Mouse (Mus musculus): ENCODE data around the gene Tdrd7. TPM values are rescaled to one million over a fixed set of nuclear protein-coding genes. Genes with fewer than 3 reads are reported as not detected.

Tdrd7 gene
- total RNA-seq, 2 experiments from 2014 or later: 10.7 to 38.1 TPM

DNA sequence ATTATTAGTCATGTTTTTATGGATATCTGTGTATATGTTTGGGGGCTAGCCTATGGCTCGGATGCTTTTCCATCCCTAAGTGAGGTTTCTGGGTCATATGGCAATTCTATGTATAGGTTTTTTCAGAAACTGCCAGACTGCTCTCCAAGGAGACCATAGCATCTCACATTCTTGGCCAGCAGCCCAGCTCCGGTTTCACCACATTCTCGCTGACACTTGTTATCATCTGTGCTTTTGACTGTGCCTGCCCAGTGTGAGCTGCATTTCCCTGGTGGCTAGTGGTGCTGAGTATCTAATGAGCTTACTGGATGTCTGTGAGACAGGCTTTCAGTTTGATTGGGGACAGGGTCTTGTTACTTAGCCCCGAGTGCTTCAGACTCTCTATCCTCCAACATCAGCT, 108.6 kb downstream of the Tdrd7 start:
- no peak for ATAC-seq (replicated peaks; ENCODE audit: low FRiP score, poor library complexity, severe bottlenecking)

DNA sequence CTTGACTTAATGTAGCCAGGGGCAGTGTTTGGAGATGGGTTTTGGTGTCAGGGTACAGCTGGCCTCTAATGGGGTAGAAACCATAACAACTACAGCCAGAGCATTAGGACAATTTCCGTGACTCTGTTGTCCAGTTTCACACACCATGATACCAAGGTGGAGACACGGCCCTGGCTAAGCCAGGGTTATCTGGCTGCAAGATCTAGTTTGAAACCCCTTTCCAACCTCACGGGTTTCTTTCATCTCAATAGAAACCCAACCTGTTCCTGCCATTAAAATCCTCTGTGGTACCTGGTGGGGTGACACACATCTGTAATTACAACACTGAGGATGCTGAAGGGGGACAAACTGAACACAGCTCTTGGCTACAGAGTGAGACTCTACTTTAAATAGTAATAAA, 110.5 kb downstream of the Tdrd7 start:
- ATAC-seq (replicated peaks; ENCODE audit: low FRiP score, poor library complexity, severe bottlenecking): no peak

DNA sequence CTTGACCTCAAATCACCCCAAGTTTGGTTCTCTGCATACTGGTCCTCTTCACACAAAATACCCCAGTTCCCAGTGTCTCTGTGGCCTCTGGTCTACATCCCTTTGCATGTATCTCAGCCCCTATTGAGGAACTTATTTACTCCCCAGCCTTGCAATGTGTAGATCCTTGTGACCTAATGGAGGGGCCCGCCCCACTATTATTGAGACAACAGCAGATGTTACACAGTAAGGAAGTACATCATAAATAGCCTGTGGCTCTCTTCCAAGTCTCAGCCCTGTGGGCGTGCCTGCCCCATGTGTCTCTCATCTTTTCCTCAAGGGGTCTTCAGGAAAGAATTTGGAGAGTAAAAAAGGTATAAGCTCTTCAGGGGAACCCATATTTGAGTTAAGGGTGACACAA, 111.8 kb downstream of the Tdrd7 start:
- no peak for ATAC-seq (replicated peaks; ENCODE audit: low FRiP score, poor library complexity, severe bottlenecking)

DNA sequence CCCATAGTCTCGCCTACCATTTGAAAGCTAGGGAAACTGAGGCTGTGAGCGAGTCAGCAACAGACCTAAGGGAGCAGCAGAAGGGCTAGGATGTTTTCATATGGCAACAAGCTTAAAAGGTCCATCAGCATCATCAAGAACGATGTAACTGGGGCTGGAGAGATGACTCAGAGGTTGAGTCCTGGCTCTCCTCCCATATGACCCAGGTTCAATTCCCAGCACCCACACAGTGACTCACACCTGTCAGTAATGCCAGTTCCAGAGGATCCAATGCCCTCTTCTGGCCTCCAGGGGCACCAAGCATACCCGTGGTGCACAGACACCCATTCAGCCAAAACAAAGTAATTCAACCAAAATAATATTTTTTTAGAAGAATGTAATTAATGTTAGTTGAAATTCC, 115.1 kb downstream of the Tdrd7 start:
- no peak for ATAC-seq (replicated peaks; ENCODE audit: low FRiP score, poor library complexity, severe bottlenecking)

DNA sequence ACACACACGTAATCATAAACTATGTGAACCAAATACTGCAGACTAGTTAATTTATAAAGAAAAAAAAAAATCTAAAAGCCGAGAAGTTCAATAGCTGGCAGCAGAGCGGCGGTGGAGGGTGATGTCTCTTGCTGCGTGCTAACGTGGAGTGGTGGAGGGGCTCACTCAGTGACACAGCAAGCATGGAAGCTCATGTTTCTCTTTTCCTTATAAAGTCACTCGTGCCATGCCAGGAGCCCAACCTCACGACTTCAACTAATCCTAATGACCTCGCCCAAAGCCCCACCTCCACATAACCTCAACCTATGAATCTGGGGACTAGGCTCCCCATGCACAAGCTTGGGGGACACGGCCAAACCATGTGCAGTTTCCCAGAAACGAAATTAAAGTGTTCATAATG, 117.4 kb downstream of the Tdrd7 start:
- no peak for ATAC-seq (replicated peaks; ENCODE audit: low FRiP score, poor library complexity, severe bottlenecking)

Other genes with a start within 250 kb of the Tdrd7 start
- not detected in 2 replicates for gene Aldh1b1, start 166.3 kb upstream of the Tdrd7 start, total RNA-seq (2015; ENCODE audit: low replicate concordance)
- gene Aldh1b1, start 166.3 kb upstream of the Tdrd7 start, total RNA-seq (2017; ENCODE audit: low replicate concordance): 1.7 and 3.5 TPM in 2 replicates
- gene Igfbpl1, start 138.4 kb upstream of the Tdrd7 start, total RNA-seq (2015; ENCODE audit: low replicate concordance): not detected in 2 replicates
- not detected in 2 replicates for gene Igfbpl1, start 138.4 kb upstream of the Tdrd7 start, total RNA-seq (2017; ENCODE audit: low replicate concordance)
- not detected in 2 replicates for gene Stra6l, start 116.7 kb upstream of the Tdrd7 start, total RNA-seq (2015; ENCODE audit: low replicate concordance)
- not detected in 2 replicates for gene Stra6l, start 116.7 kb upstream of the Tdrd7 start, total RNA-seq (2017; ENCODE audit: low replicate concordance)
- not detected in 2 replicates for gene Ccdc180, start 75.0 kb upstream of the Tdrd7 start, total RNA-seq (2015; ENCODE audit: low replicate concordance)
- gene Ccdc180, start 75.0 kb upstream of the Tdrd7 start, total RNA-seq (2017; ENCODE audit: low replicate concordance): 0.23 TPM in 1 of 2 replicates, not detected in the other
- gene Tmod1, start 73.6 kb downstream of the Tdrd7 start, total RNA-seq (2015; ENCODE audit: low replicate concordance): 258 and 260 TPM in 2 replicates
- 189 and 234 TPM in 2 replicates for gene Tmod1, start 73.6 kb downstream of the Tdrd7 start, total RNA-seq (2017; ENCODE audit: low replicate concordance)
- gene Ncbp1, start 173.3 kb downstream of the Tdrd7 start, total RNA-seq (2015; ENCODE audit: low replicate concordance): 46.9 and 65.2 TPM in 2 replicates
- gene Ncbp1, start 173.3 kb downstream of the Tdrd7 start, total RNA-seq (2017; ENCODE audit: low replicate concordance): 55.1 and 78.8 TPM in 2 replicates
- gene Tstd2, start 173.4 kb downstream of the Tdrd7 start, total RNA-seq (2015; ENCODE audit: low replicate concordance): 2.9 and 8.4 TPM in 2 replicates
- 9.6 and 22.8 TPM in 2 replicates for gene Tstd2, start 173.4 kb downstream of the Tdrd7 start, total RNA-seq (2017; ENCODE audit: low replicate concordance)
- gene Xpa, start 231.0 kb downstream of the Tdrd7 start, total RNA-seq (2015; ENCODE audit: low replicate concordance): 7.9 and 25.6 TPM in 2 replicates
- 7.3 and 20.7 TPM in 2 replicates for gene Xpa, start 231.0 kb downstream of the Tdrd7 start, total RNA-seq (2017; ENCODE audit: low replicate concordance)